Mouse (Mus musculus) midbrain, embryonic 10.5 days (tissue): ENCODE results near the gene Syt3. TPM values are rescaled to one million over a fixed set of nuclear protein-coding genes. Genes with fewer than 3 reads are reported as not detected.

Experiments used
- DNase-seq: peaks from one replicate; pipeline ENCODE4 v3.0.0-alpha.2; 2017; ENCODE audit warnings: low spot score
- H3K27ac ChIP-seq: fragments of 300-500 bp; sonication (generic); replicated peaks from 2 replicates; pipeline ENCODE4 v1.5.1; 2016; ENCODE audit warnings: mild to moderate bottlenecking
- H3K27me3 ChIP-seq: fragments of 300-500 bp; sonication (generic); 2 replicates; pipeline ENCODE4 v1.6.1; 2016; ENCODE audit warnings: low read depth, mild to moderate bottlenecking; ENCODE audit not compliant: poor library complexity, severe bottlenecking
- H3K36me3 ChIP-seq: fragments of 300-500 bp; sonication (generic); 2 replicates; pipeline ENCODE4 v1.6.1; 2016; ENCODE audit warnings: mild to moderate bottlenecking, moderate library complexity
- H3K4me1 ChIP-seq: fragments of 300-500 bp; sonication (generic); 2 replicates; pipeline ENCODE4 v1.6.1; 2016
- H3K4me3 ChIP-seq: fragments of 300-500 bp; sonication (generic); 2 replicates; pipeline ENCODE4 v1.5.1; 2016; ENCODE audit warnings: mild to moderate bottlenecking, moderate library complexity
- H3K9me3 ChIP-seq: fragments of 300-500 bp; sonication (generic); replicated peaks from 2 replicates; pipeline ENCODE4 v1.6.1; 2016; ENCODE audit warnings: mild to moderate bottlenecking
- WGBS: fragments of 180-500 bp; shearing (Covaris S2); methylation state at CpG from one replicate; pipeline ENCODE4 v1.1.7; 2016; 5-methylcytosine and 5-hydroxymethylcytosine counted together
- polyA plus RNA-seq: library from polyadenylated mRNA; unstranded; fragments of >200 nt; fragmentation: Nextera tagmentation; extraction: Ambion mirVana; gene quantifications from 2 replicates; pipeline ENCODE4 v1.2.1, GENCODE M21; 2016

The Syt3 gene
- polyA plus RNA-seq, 1 experiment from 2014 or later = 2.0 TPM

DNA sequence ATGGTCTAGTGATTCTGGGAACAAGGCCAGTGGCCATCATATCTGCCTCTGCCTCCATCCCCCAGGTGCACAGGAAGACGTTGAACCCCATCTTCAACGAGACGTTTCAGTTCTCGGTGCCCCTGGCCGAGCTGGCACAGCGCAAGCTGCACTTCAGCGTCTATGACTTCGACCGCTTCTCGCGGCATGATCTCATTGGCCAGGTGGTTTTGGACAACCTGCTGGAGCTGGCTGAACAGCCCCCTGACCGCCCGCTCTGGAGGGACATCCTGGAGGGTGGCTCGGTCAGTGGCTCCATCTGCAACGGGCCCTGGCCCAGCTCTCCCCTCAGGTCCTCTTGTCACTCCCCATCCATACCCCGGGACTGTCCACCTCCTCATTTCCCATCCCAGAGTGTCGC, 9.4 kb downstream of the Syt3 start:
- no peak for DNase-seq
- no peak overlapping the region for H3K4me3 ChIP-seq
- H3K27me3 ChIP-seq = peaks cover 12% of the 10 kb centered on the region
- H3K36me3 ChIP-seq = no peaks in the 10 kb centered on the region
- WGBS = 95% methylated on average over 17 of the region's 17 CpGs
- 0 out of 2 replicates have a peak, but pooled peaks cover under 1% of the 10 kb centered on the region for H3K4me1 ChIP-seq
- no peaks in the 10 kb centered on the region for H3K9me3 ChIP-seq
- H3K27ac ChIP-seq = no peak overlapping the region

- Histone ChIP-seq H3K4me1 (peaks cover 12% of the 10 kb centered on the region), H3K9me3 (no peaks in the 10 kb centered on the region), H3K36me3 (no peaks in the 10 kb centered on the region), H3K27me3 (peaks cover 27% of the 10 kb centered on the region), H3K4me3 (no peak overlapping the region; the same call in 1 of the 2 replicates), H3K27ac (no peak overlapping the region)
- WGBS = 12% methylated on average over 3 of the region's 3 CpGs
- peak; percentile 61 for DNase-seq
These were observed 14.7 kb downstream of the Syt3 start for GRCm38 (mm10) chr7:44398570-44398969.

GRCm38 (mm10) chr7:44401673-44402072, 17.8 kb downstream of the Syt3 start:
- 83% methylated on average over 6 of the region's 6 CpGs for WGBS

DNA sequence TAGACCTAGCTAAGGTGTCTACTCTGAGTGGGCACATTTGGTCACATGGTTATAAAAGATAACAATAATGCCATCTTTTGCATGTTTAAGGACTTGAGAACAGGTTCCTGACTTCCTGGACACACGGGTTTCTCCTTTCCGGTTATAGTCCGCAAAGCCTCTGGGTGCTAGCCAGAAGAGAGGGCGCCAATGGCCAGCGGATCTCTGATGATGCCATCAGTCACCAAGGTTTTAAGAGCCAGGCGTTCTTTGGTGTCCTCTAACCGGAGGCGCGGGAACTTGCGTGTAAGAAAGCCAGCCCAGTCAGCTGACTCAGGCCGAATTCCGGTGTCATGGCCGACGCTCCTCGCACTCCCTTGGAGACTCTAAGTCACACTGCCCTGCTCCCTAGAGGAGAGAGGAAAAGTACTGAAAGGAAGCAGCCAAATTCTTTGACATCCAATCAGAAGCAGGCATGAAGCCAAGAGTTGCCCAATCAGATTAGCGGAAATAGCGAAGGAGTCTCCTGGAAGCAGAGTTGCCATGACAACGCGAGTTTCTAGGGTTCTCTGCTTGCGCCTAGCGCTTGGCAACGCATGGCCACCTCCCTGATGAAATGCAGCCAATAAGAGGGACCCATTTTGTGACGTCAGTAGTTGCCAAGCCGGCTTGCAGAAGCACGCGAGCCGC, 21.6 kb downstream of the Syt3 start:
- DNase-seq = peak; percentile 97
- peak overlapping the region; percentile 89 for H3K27ac ChIP-seq
- H3K9me3 ChIP-seq = no peaks in the 10 kb centered on the region
- no peaks in the 10 kb centered on the region for H3K36me3 ChIP-seq
- H3K27me3 ChIP-seq = peaks cover 41% of the 10 kb centered on the region
- 3% methylated on average over 27 of the region's 27 CpGs for WGBS
- peak overlapping the region; percentile 52 for H3K4me3 ChIP-seq
- H3K4me1 ChIP-seq = peaks cover 12% of the 10 kb centered on the region

More at GRCm38 (mm10) chr7:44401673-44402072, 17.8 kb downstream of the Syt3 start:
- Histone ChIP-seq H3K27me3 (peaks cover 34% of the 10 kb centered on the region), H3K9me3 (no peaks in the 10 kb centered on the region), H3K4me1 (peaks cover 24% of the 10 kb centered on the region), H3K4me3 (no peak overlapping the region), H3K36me3 (no peaks in the 10 kb centered on the region), H3K27ac (no peak overlapping the region)
- DNase-seq = no peak

DNA sequence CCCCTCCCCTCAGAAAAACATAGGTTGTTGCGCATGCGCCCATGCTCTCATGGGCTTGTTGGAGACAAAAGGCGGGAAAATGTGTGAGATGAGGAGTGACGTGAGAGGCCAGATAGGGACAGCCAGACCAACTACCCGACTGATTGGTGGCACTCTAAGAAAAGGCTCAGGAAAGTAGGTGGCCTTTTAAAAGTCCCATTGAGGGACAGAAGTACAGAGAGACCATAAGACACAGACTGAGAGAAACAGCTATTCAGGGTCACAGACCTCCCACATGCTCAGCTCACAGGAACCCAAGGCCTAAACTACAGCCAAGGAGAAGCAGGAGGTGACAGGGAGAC, 22.1 kb downstream of the Syt3 start:
- Histone ChIP-seq H3K4me1 (peaks cover 12% of the 10 kb centered on the region), H3K36me3 (no peaks in the 10 kb centered on the region), H3K4me3 (peak overlapping the region; percentile 52; the same call in 1 of the 2 replicates), H3K27me3 (peaks cover 40% of the 10 kb centered on the region), H3K27ac (peak overlapping the region; percentile 89), H3K9me3 (no peaks in the 10 kb centered on the region)
- DNase-seq = no peak
- 2% methylated on average over 5 of the region's 5 CpGs for WGBS

- 91% methylated on average over 4 of the region's 4 CpGs for WGBS
- no peaks in the 10 kb centered on the region for H3K36me3 ChIP-seq
- no peak overlapping the region for H3K4me3 ChIP-seq
- peaks cover 7% of the 10 kb centered on the region for H3K4me1 ChIP-seq
- peaks cover 21% of the 10 kb centered on the region for H3K27me3 ChIP-seq
- H3K27ac ChIP-seq = no peak overlapping the region
- no peaks in the 10 kb centered on the region for H3K9me3 ChIP-seq
- DNase-seq = no peak
These were observed 27.2 kb downstream of the Syt3 start for GRCm38 (mm10) chr7:44411144-44411543.

GRCm38 (mm10) chr7:44413307-44413706, 29.4 kb downstream of the Syt3 start:
- H3K36me3 ChIP-seq = no peaks in the 10 kb centered on the region
- peaks cover 10% of the 10 kb centered on the region for H3K27me3 ChIP-seq
- no peaks in the 10 kb centered on the region for H3K9me3 ChIP-seq
- 0 out of 2 replicates have a peak, but pooled peaks cover 6% of the 10 kb centered on the region for H3K4me1 ChIP-seq
- WGBS = 86% methylated on average over 6 of the region's 6 CpGs
- no peak overlapping the region for H3K27ac ChIP-seq
- no peak overlapping the region for H3K4me3 ChIP-seq
- no peak for DNase-seq

- Histone ChIP-seq H3K27me3 (peaks cover 54% of the 10 kb centered on the region), H3K36me3 (peaks cover 8% of the 10 kb centered on the region; the same call in 1 of the 2 replicates), H3K27ac (peak overlapping the region; percentile 99), H3K4me1 (peaks cover 62% of the 10 kb centered on the region), H3K4me3 (peak overlapping the region; percentile 79), H3K9me3 (no peaks in the 10 kb centered on the region)
- no peak for DNase-seq
- WGBS = 7% methylated on average over 8 of the region's 8 CpGs
These were observed 43.8 kb downstream of the Syt3 start for GRCm38 (mm10) chr7:44427666-44428065.

DNA sequence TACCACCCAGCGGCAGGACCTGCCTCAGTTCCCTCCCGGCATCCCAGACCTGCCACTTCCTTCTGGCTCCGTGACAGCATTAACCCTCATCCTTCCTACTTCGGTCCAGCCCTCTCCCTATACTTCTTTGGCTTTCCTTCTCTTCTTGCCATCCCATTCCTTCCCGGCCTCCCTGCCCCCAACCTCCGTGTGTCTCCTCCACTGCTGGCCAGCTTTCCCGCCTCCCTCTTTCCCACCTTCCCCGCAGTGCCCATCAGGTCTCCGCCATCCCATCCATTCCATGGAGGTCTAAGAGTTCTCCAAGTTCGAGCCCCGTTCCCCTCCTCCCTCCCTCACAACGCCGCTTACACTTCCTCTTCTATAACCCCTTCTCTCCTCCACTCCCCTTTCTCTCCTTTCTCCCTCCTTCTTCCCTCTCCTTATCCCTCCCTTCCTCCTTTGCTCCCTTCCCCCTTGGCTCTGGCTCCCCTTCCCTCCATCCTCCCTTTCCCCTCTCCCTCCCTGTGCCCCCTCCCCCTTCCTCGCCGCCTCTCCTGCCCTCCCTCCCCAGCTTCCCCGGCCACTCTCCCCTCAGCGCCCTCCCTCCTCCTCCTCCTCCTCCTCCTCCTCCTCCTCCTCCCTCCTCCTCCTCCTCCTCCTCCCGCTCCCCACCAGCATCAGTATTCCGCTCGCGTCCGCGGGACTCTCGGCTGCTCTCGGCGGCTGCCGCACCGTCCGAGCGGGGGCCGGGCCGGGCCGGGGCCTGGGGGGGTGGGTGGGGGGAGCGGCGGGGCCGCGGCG, 44.5 kb downstream of the Syt3 start:
- H3K4me3 ChIP-seq = peak overlapping the region; percentile 79
- no peaks in the 10 kb centered on the region for H3K9me3 ChIP-seq
- peaks cover 69% of the 10 kb centered on the region for H3K4me1 ChIP-seq
- peaks cover 54% of the 10 kb centered on the region for H3K27me3 ChIP-seq
- 5% methylated on average over 22 of the region's 38 CpGs for WGBS
- peak; percentile 88 for DNase-seq
- H3K36me3 ChIP-seq = peaks cover 8% of the 10 kb centered on the region; the same call in 1 of the 2 replicates
- peak overlapping the region; percentile 99 for H3K27ac ChIP-seq

DNA sequence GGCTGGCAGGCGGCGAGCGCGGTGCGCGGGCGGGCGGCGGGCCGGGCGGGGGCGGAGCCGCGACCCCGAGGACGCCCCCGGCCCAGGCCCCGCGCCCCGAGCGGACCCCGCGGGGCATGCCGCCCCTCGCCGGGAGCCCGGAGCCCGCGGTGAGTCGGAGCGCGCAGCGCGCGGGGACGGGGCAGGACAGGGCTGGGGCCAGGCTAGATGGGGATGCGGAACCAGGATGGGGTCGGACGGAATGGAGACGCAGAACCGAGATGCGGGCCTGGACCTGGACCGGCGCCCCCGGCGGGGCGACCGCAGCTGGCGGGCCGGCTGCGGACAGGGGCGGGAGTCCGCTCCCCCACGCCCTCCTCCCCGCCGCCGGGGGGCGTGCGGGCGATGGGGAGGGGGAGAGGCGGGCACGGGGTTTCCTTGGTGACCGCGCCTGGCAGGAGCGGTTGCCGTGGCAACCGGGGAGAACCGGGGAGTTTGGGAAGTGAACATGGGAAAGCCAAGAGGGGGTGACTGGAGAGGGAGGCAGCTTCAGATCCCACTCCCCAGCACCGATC, 45.1 kb downstream of the Syt3 start, which contains the start of gene Lrrc4b:
Gene Lrrc4b, plus strand, starts transcription at position 51 of the 554 bp plus-strand sequence.
- peak within 1 kb of the TSS; percentile 79 for H3K4me3 ChIP-seq
- no peaks in the 10 kb centered on the region for H3K9me3 ChIP-seq
- peaks cover 8% of the 10 kb centered on the region; the same call in 1 of the 2 replicates for H3K36me3 ChIP-seq
- peak; percentile 87 for DNase-seq
- peaks cover 54% of the 10 kb centered on the region for H3K27me3 ChIP-seq
- H3K27ac ChIP-seq = peak within 1 kb of the TSS; percentile 99
- H3K4me1 ChIP-seq = peaks cover 75% of the 10 kb centered on the region
- under 1% methylated on average over 59 of the region's 69 CpGs for WGBS

GRCm38 (mm10) chr7:44429534-44430488, 45.9 kb downstream of the Syt3 start:
- DNase-seq = peak; percentile 54
- peaks cover 75% of the 10 kb centered on the region for H3K4me1 ChIP-seq

DNA sequence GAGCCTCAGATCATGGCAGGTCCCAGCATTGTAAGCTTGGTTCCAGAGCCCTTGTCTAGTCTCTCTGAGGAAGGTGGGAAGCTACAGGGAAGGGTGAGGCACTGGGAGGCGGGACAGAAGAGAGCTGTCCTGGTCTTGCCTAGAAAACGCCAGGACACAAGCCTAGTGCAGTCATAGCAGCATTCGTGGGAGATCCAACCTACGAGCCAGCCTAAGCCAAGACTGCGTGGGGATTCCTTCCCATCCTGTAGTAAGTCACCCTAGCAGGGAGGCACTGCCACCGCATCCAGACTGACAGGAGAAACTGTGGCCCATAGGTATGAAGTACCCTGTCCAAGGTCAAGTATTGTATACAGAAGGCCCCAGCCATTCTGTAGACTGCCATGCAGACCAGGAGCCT, 48.6 kb downstream of the Syt3 start:
- Histone ChIP-seq H3K9me3 (no peaks in the 10 kb centered on the region), H3K4me3 (no peak overlapping the region), H3K27ac (no peak overlapping the region), H3K36me3 (peaks cover 21% of the 10 kb centered on the region), H3K27me3 (peaks cover 60% of the 10 kb centered on the region), H3K4me1 (peaks cover 69% of the 10 kb centered on the region)
- 77% methylated on average over 6 of the region's 6 CpGs for WGBS
- DNase-seq = no peak

More at GRCm38 (mm10) chr7:44429534-44430488, 45.9 kb downstream of the Syt3 start:
- Histone ChIP-seq H3K36me3 (peaks cover 14% of the 10 kb centered on the region; the same call in 1 of the 2 replicates), H3K9me3 (no peaks in the 10 kb centered on the region), H3K27me3 (peaks cover 54% of the 10 kb centered on the region), H3K27ac (peak overlapping the region; percentile 99), H3K4me3 (peak overlapping the region; percentile 79)
- under 1% methylated on average over 32 of the region's 32 CpGs for WGBS
